Mouse (Mus musculus) midbrain, embryonic 15.5 days (tissue): ENCODE data around the gene Kbtbd12. TPM values are rescaled to one million over a fixed set of nuclear protein-coding genes. Genes with fewer than 3 reads are reported as not detected.

Source experiments
- ATAC-seq: fragments of 200-750 bp; cut with Nextera tagmentation; replicated peaks from 2 replicates; pipeline ENCODE4 v1.8.0; 2017; ENCODE audit warnings: moderate TSS enrichment
- H3K27ac ChIP-seq: fragments of 300-500 bp; sonication (generic); 2 replicates; pipeline ENCODE4 v1.5.1; 2015; ENCODE audit warnings: mild to moderate bottlenecking, inconsistent platforms
- H3K27me3 ChIP-seq: fragments of 300-500 bp; sonication (generic); replicated peaks from 2 replicates; pipeline ENCODE4 v1.6.1; 2015; ENCODE audit warnings: inconsistent platforms
- H3K36me3 ChIP-seq: fragments of 300-500 bp; sonication (generic); replicated peaks from 2 replicates; pipeline ENCODE4 v1.6.1; 2015; ENCODE audit warnings: inconsistent platforms
- H3K4me1 ChIP-seq: fragments of 300-500 bp; sonication (generic); 2 replicates; pipeline ENCODE4 v1.6.1; 2015; ENCODE audit warnings: inconsistent platforms
- H3K4me2 ChIP-seq: fragments of 300-500 bp; sonication (generic); 2 replicates; pipeline ENCODE4 v1.6.1; 2015; ENCODE audit warnings: inconsistent platforms, mild to moderate bottlenecking, moderate library complexity
- H3K4me3 ChIP-seq: fragments of 300-500 bp; sonication (generic); 2 replicates; pipeline ENCODE4 v1.5.1; 2015; ENCODE audit warnings: mild to moderate bottlenecking, inconsistent platforms
- H3K9ac ChIP-seq: fragments of 300-500 bp; sonication (generic); 2 replicates; pipeline ENCODE4 v1.6.1; 2015; ENCODE audit warnings: mild to moderate bottlenecking, inconsistent platforms
- H3K9me3 ChIP-seq: fragments of 300-500 bp; sonication (generic); 2 replicates; pipeline ENCODE4 v1.6.1; 2016; ENCODE audit warnings: inconsistent platforms
- WGBS: fragments of 180-500 bp; shearing (Covaris S2); methylation state at CpG from one replicate; pipeline ENCODE4 v1.1.7; 2015; ENCODE audit warnings: mixed read lengths; 5-methylcytosine and 5-hydroxymethylcytosine counted together
- polyA plus RNA-seq: library from polyadenylated mRNA; unstranded; fragments of >200 nt; fragmentation: Nextera tagmentation; extraction: Ambion mirVana; gene quantifications from 2 replicates; pipeline ENCODE4 v1.2.1, GENCODE M21; 2015

The Kbtbd12 gene
- polyA plus RNA-seq, 1 experiment from 2014 or later: 0.26 TPM

GRCm38 (mm10) chr6:88513984-88514383 lies 123.8 kb downstream of the Kbtbd12 start:
- Histone ChIP-seq H3K27me3 (no peaks in the 10 kb centered on the region), H3K4me1 (peaks cover 17% of the 10 kb centered on the region), H3K27ac (no peak overlapping the region), H3K9me3 (no peaks in the 10 kb centered on the region), H3K9ac (no peak overlapping the region), H3K36me3 (peaks cover 52% of the 10 kb centered on the region), H3K4me2 (no peak overlapping the region), H3K4me3 (no peak overlapping the region)
- ATAC-seq: no peak
- WGBS: 91% methylated on average over 8 of the region's 8 CpGs

GRCm38 (mm10) chr6:88503044-88503443 lies 134.7 kb downstream of the Kbtbd12 start:
- H3K36me3 ChIP-seq: peaks cover 45% of the 10 kb centered on the region
- H3K4me3 ChIP-seq: no peak overlapping the region
- H3K9me3 ChIP-seq: no peaks in the 10 kb centered on the region
- H3K4me2 ChIP-seq: no peak overlapping the region
- H3K9ac ChIP-seq: no peak overlapping the region
- no peak for ATAC-seq
- peaks cover 8% of the 10 kb centered on the region for H3K4me1 ChIP-seq
- no peak overlapping the region for H3K27ac ChIP-seq
- WGBS: 99% methylated on average over 4 of the region's 4 CpGs
- H3K27me3 ChIP-seq: no peaks in the 10 kb centered on the region

- H3K36me3 ChIP-seq: peaks cover 39% of the 10 kb centered on the region
- ATAC-seq: no peak
Measured at GRCm38 (mm10) chr6:88502030-88502970, 135.4 kb downstream of the Kbtbd12 start.

GRCm38 (mm10) chr6:88500405-88500767 lies 137.4 kb downstream of the Kbtbd12 start:
- Histone ChIP-seq H3K27me3 (no peaks in the 10 kb centered on the region), H3K4me1 (peaks cover 8% of the 10 kb centered on the region), H3K4me3 (peak overlapping the region; percentile 54), H3K9me3 (no peaks in the 10 kb centered on the region), H3K9ac (peak overlapping the region; percentile 77), H3K36me3 (peaks cover 26% of the 10 kb centered on the region), H3K4me2 (peak overlapping the region; percentile 91), H3K27ac (peak overlapping the region; percentile 57; the same call in 1 of the 2 replicates)
- WGBS: 8% methylated on average over 3 of the region's 3 CpGs
- ATAC-seq: peak; percentile 40

More at GRCm38 (mm10) chr6:88502030-88502970, 135.4 kb downstream of the Kbtbd12 start:
- Histone ChIP-seq H3K27me3 (no peaks in the 10 kb centered on the region), H3K4me1 (peaks cover 8% of the 10 kb centered on the region), H3K9me3 (no peaks in the 10 kb centered on the region), H3K4me3 (no peak overlapping the region), H3K4me2 (no peak overlapping the region), H3K27ac (no peak overlapping the region), H3K9ac (no peak overlapping the region)
- WGBS: 83% methylated on average over 13 of the region's 13 CpGs

GRCm38 (mm10) chr6:88499481-88500404 lies 138.0 kb downstream of the Kbtbd12 start:
- WGBS: 3% methylated on average over 76 of the region's 76 CpGs
- peak overlapping the region; percentile 77 for H3K9ac ChIP-seq
- peak overlapping the region; percentile 54 for H3K4me3 ChIP-seq
- H3K4me2 ChIP-seq: peak overlapping the region; percentile 91
- H3K36me3 ChIP-seq: peaks cover 19% of the 10 kb centered on the region
- peak; percentile 88 for ATAC-seq
- H3K27me3 ChIP-seq: no peaks in the 10 kb centered on the region
- H3K9me3 ChIP-seq: no peaks in the 10 kb centered on the region
- H3K27ac ChIP-seq: peak overlapping the region; percentile 57
- H3K4me1 ChIP-seq: peaks cover 8% of the 10 kb centered on the region

Other genes starting within 250 kb of the Kbtbd12 start
- gene Eefsec, start 191.4 kb downstream of the Kbtbd12 start, polyA plus RNA-seq: 28.0 and 31.3 TPM in 2 replicates
- gene Ruvbl1, start 172.5 kb downstream of the Kbtbd12 start, polyA plus RNA-seq: 95.6 and 101 TPM in 2 replicates
- 169 and 170 TPM in 2 replicates for gene Sec61a1, start 119.0 kb downstream of the Kbtbd12 start, polyA plus RNA-seq
- gene Mgll, start 86.5 kb upstream of the Kbtbd12 start, polyA plus RNA-seq: 30.7 and 36.2 TPM in 2 replicates
- gene Abtb1, start 204.0 kb upstream of the Kbtbd12 start, polyA plus RNA-seq: 40.4 and 42.5 TPM in 2 replicates
- gene Podxl2, start 237.1 kb upstream of the Kbtbd12 start, polyA plus RNA-seq: 697 and 723 TPM in 2 replicates